Mouse (Mus musculus) adrenal gland, adult 2 months (tissue): Measurements from ENCODE around the gene Muc15. TPM values are rescaled to one million over a fixed set of nuclear protein-coding genes. Genes with fewer than 3 reads are reported as not detected.

Source experiments
- DNase-seq: peaks from one replicate; pipeline ENCODE4 v3.0.0; 2021
- long read RNA-seq: library from polyadenylated mRNA; stranded (forward); transcript quantifications from one replicate; pipeline ENCODE4 v2.0.0, GENCODE M21; 2021
- polyA plus RNA-seq: library from polyadenylated mRNA; depleted of rRNA; stranded (reverse); fragments of >200 nt; gene quantifications from 2 replicates; pipeline ENCODE4 v1.2.3, GENCODE M21; 2012; rRNA removed
- total RNA-seq, 2 experiments: library from RNA; stranded (reverse); gene quantifications; 2 replicates each; pipeline ENCODE4 v1.2.3; 2021

The Muc15 gene
- total RNA-seq: under 1 TPM in 1 of 2 experiments, not detected in 1; 0.20 TPM
- polyA plus RNA-seq: not detected in 2 replicates
- long read RNA-seq: 0 reads

DNA sequence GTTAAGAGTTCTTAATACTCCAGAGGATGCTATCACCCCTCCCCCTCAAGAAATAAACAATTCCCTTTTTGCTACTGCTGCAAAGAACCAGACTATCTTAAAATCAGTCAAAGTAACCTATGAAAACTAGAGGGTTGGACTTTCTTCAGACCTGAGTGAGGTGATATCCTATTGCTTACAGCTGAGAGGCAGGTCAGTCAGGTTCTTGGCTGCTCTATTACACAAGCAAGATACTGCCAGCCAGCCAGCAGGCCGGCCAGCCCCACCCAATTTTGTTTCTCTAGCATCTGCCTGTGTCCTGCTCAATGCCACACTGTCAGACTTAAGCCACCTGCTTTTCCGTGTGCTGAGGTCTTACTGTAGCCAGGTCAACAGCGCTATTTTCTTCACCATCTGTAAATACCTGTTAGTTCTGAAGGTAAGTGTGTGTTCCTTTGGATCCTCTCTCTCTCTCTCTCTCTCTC lies at the start of gene Muc15:
Gene Muc15 (plus strand): TSS at position 51 of the 464 bp plus-strand sequence.
- DNase-seq: no peak

DNA sequence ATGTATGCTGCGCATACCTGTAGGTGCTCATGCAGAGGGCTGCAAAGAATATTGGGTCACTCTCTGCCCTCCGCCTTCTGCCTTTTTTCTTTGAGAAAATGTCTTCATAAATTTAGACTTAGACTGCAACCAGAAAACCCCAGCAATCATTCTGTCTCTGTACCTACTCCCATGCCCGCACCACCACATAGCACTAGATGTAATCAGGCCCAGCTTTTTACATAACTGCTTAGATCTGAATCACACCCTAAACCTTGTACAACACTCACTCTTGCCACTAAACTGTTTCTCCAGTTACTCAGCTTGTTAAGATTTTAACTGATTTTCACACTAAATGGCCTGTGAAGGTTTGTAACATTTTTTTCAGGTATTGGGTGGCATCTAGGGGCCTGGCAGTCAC lies 11.7 kb upstream of the Muc15 start:
- DNase-seq: no peak

DNA sequence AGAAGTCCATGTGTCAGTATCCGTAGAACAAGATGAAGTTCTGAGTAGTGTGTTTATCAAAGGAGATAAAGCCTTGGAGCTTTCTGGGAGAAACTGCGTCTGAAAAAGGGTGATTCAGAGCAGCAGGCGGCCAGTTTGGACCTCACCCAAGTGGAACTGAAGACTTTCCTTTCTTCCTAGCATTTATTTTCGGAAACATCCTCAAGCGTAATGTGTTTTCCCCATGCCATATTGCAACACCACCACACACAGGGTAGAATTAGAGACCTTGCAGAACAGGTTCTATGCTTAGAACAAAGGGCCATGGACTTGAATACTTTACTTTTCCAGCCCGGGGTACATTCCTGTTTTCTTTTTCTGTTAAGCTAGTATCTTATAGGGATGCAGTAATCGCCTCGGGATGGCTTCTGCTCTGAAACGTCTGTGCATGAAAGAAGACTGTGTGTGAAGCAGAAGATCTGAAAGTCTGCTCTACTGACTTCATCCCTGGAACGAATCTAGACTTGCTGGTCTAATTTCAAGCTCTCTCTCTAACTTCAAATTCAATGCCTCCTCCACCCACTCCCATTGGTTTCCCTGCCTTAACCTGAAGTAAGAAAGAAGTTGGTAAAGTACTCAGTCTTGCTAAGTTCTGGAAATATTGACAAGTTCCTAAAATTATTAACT lies 11.0 kb upstream of the Muc15 start:
- peak; percentile 18 for DNase-seq

DNA sequence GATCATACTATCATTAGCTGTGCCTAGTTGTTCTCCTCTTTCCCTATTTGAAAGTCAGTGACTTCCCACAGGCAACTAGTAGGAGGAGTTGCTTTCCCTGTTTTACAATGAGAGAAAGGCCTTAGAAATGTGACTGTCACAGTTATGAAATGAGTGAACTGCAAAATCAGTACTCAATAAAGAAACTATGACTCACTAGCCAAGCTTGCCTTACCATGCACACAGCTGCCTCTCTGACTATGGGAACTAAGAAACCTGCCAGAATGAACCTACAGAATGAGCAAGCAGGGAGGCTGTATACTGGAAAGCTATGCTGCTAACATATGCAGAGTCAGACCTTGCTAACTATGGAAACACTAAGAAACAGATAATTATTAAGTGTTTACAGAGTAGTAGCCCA lies 2.1 kb upstream of the Muc15 start:
- DNase-seq: no peak

DNA sequence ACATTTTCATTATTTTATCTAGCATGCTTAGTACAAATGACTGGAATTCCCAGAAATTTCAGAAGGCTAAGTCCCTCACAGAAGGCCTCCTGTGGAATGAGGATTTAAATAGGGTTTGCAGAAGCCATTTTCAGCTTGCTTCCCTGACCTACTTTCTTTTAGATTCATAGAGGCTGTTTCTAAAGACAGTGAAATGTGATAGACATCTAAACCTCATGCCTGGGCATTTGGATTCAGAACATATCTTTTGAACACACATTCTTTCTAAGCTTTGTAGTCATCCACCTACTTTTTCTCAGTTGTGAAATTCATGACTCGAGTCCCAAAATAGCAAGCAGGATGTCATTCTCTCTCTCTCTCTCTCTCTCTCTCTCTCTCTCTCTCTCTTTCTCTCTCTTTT lies 1.1 kb downstream of the Muc15 start:
- DNase-seq: no peak

DNA sequence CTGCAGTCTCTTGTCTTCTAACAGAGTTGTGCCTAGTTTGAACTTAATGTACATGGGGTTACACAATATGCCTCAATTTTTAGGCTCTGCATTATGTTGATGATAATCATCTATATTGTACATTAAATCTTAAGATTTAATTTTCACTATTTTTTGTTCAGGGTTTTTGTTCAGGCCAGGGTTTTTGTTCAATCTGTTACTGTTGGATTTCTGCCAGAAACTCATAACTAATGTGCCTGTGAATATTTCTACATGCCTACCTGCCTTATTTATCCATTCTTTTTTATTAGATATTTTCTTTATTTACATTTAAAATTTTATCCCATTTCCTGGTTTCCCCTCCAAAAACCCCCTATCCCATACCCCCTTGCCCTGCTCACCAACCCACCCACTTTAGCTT lies 5.0 kb downstream of the Muc15 start:
- DNase-seq: no peak

DNA sequence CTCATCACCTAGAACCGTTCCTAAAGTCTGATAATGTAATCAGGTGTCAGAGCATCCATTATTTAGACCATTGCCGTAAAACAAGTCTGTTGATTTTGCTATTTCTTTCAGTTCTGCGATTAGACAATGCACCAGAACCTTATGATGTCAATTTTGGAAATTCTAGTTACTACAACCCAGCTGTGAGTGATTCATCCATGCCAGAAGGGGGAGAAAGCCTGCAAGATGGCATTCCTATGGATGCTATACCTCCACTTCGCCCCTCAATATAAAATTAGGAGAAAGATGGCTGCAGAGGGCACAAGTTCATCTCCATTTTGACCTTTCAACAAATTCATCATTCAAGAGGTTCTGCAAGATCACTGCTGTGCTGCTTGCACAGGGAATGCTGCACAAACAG lies 16.1 kb downstream of the Muc15 start:
- DNase-seq: no peak

DNA sequence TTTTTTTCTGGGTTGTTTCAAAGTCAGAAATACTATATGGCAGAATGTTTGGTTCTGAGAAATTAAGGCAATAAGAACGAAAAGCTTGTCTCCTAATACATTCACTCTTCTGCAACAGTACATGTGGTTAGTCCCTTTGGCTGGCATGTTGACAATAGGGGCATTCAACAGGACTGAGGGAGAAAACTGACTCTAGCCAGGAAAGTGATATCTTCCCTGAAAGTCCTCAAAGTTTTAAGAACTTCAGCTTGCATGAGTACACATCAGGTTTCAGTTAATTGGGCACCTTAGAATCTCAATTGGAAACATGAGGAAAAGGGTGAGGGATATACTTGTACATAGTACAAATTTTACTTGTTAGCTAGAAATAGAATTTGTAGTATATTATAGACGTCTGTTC lies 16.8 kb downstream of the Muc15 start:
- DNase-seq: no peak

DNA sequence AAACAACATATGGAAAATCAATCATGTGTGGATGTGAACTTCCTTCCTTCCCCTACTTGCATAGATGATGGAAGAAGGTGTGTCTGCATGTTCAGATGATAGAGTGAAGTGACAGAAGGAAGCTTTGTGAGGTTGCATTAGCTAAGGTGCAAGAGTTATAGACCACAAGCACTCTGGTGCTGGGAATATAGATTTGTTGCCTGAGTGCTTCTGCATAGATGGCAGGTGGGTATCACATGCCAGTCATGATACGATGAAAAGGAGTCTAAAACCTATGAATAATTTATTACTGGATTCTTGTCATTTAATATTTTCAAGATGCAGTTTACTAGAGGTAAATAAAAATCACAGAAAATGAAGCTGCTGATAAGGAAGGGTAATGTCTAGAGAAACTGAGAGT lies 18.6 kb downstream of the Muc15 start:
- no peak for DNase-seq

DNA sequence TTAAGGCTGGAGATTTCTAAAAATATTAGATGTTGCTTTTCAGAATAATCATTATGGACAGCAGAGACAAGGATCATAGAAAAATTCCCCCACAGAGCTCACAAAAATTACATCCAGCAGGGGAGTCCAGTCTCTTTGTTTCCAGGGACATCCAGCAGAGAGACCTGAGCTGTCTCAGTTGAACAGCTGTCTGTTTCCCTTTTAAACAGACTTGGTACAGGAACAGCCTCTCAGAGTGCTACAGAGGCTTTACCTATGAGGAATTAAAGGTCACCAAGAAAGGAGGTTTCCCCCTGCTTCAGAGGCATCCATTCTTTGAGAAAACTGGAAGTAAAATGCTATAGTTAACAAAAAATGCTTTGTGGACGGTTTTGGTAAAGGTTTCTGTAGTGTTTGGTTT lies 19.4 kb downstream of the Muc15 start:
- DNase-seq: no peak

DNA sequence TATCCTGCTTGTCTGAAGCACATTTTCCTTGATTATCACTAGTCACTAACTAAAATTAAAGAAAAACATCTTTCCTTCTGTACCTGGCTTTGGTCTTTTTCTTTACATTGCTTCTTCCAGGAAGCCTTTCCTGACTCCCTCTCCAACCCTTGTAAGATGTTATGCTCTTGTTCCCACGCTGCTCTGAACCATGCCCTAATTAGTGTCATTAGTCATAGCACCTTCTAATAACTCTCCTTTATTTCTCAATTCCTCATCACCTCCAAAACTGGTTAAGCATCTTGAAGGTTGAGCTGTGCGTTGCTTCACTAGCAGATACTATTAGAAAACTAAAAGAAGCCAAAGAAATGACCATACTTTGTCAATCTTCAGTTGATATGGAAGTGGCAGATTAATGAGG lies 36.4 kb downstream of the Muc15 start:
- DNase-seq: no peak

DNA sequence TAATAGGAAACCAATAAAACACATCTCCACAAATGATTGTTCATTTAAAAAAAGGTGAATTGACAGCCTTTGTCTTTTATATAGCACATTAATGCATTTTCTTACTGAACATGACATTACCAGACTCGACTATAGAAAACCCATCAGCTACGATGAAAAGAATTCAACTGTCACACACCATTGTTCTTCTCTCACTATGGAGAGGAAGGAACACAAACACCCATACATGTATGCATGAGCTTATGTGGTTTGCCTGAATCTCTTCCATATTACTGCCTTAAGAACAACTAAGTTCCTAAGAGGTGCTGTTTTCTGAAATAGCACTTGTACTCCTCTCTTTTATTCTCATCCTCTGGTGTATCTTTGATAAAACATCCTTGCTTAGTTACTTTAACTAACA lies 38.3 kb downstream of the Muc15 start:
- no peak for DNase-seq

DNA sequence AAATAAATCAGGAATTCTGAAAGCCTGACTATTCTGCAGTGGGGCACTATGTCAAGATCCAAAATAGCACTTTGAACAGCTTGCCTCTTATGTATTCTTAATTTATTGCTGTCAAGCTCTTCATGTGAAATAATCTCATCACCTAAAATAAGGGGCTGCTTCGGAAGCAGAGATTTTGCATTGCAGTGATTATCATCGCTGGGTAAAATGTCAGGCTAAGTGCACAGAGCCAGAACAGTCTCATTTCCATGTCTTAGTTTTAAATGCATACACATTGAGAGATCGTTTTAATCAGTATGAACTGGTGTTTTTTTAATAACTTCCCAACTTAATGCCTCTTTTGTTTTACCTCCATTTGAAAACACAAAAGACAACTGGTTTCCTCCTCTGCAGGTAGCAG lies 66.3 kb downstream of the Muc15 start:
- DNase-seq: no peak

Other genes starting within 250 kb of the Muc15 start
- gene Slc5a12, start 124.0 kb upstream of the Muc15 start, total RNA-seq: not detected
- not detected in 2 replicates for gene Slc5a12, start 124.0 kb upstream of the Muc15 start, polyA plus RNA-seq
- under 1 TPM; 0.09 to 0.17 TPM for gene Ano3, start 229.6 kb downstream of the Muc15 start, total RNA-seq
- gene Ano3, start 229.6 kb downstream of the Muc15 start, polyA plus RNA-seq: 0.03 TPM in 1 of 2 replicates, not detected in the other